Mouse (Mus musculus) ES-Bruce4 (cell line): ENCODE data around the gene Tex9.
"Not testable (repeated sequence)": the region's sequence is repeated elsewhere in the genome, so short reads cannot be mapped to it uniquely, and the experiment has no call there.

Experiments
- CTCF ChIP-seq: IDR thresholded peaks from one replicate; pipeline ENCODE4 v1.8.1; 2011; ENCODE audit warnings: low read depth, low read length
- EP300 ChIP-seq: IDR thresholded peaks from 2 replicates; pipeline ENCODE4 v1.6.1; 2011; ENCODE audit warnings: low read depth, low read length; ENCODE audit not compliant: insufficient read depth

DNA sequence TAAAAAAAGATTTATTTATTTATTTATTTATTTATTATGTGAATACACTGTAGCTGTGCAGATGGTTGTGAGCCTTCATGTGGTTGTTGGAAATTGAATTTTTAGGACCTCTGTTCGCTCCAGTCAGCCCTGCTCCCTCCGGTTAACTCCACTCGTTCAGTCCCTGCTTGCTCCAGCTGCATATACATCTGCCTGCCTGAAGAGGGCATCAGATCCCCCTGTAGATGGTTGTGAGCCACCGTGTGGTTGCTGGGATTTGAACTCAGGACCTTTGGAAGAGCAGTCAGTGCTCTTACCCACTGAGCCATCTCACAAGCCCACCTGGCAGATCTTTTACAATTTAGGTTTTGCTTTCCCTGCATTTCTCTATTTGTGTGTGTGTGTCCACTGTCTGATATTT lies 90.2 kb downstream of the Tex9 start:
- TF ChIP-seq CTCF: peak; percentile 33
- TF ChIP-seq EP300: not testable (repeated sequence)
